Mouse (Mus musculus) layer of hippocampus, postnatal 14 days (tissue): Measurements from ENCODE around the gene Rnf38. TPM values are rescaled to one million over a fixed set of nuclear protein-coding genes. Genes with fewer than 3 reads are reported as not detected.

Experiments
- microRNA-seq, 2 experiments: library from miRNA; unstranded; fragments of <30 nt; microRNA quantifications; one replicate each; pipeline ENCODE4 v1.2.0; 2021
- total RNA-seq, 2 experiments: library from RNA; stranded (reverse); gene quantifications; 2 replicates each; pipeline ENCODE4 v1.2.3; 2021

The Rnf38 gene
- total RNA-seq, 2 experiments from 2014 or later = 58.5 to 63.4 TPM

Small RNA genes within 50 kb of the gene (microRNA-seq; reads per million reads assigned to microRNA genes)
- gene Mir5106 = 0 reads per million in 2 experiments

Other genes starting within 250 kb of the Rnf38 start
- 100 to 1,000 TPM; 289 to 299 TPM for gene Clta, start 229.3 kb downstream of the Rnf38 start, total RNA-seq
- 10 to 100 TPM; 42.0 to 45.9 TPM for gene Gne, start 149.6 kb downstream of the Rnf38 start, total RNA-seq
- 1 to 10 TPM in 1 of 2 experiments, under 1 TPM in 1; 0.78 to 1.1 TPM for gene Melk, start 67.1 kb upstream of the Rnf38 start, total RNA-seq